ENCODE assay signal across 11 mouse cellular contexts in the genomic region with DNA sequence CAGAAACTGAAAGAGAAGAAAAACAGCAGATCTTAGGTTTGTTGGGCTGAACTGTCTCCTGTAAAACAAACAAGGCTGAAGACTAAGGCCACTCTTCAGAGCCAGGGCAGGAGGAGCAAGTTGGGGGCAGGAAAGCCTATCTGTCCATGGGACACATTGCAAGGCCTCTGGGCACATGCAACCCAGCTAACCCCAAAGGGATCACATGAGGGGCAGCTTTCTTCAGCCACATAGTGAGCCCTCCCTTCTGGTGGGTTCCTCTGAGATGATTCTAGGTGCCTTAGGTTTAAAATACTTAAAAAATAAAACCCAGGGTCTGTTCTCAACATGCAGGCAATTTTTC.
"Had no signal": no experiment of that assay in that cellular context is flagged by ENCODE, and none has a peak within 500 bp of the region (broad histone marks: within the 10 kb centered on the region; RNA-seq: fewer than 3 reads in every experiment).

No protein-coding gene starts in this region.

- DNase-seq: cerebellum, adult 8-10 months; cerebellum, postnatal 36 days; embryo, embryonic 11 days; forebrain, postnatal 0 days; gastrocnemius, adult 2 months; gastrocnemius, postnatal 10 days; gastrocnemius, postnatal 14 days; gastrocnemius, postnatal 25 days; gastrocnemius, postnatal 36 days; heart, adult 18-20 months; heart, adult 2 months had no signal
